Mouse (Mus musculus) ES-Bruce4 (cell line): Measurements from ENCODE around the gene Eml2. TPM values are rescaled to one million over a fixed set of nuclear protein-coding genes. Genes with fewer than 3 reads are reported as not detected.

ENCODE experiments used
- H3K27ac ChIP-seq: 2 replicates; pipeline ENCODE4 v1.5.1; 2012; ENCODE audit warnings: low read length, inconsistent platforms; ENCODE audit not compliant: insufficient read depth
- H3K27me3 ChIP-seq: 2 replicates; pipeline ENCODE4 v1.6.1; 2012; ENCODE audit warnings: mild to moderate bottlenecking, low read length, inconsistent platforms; ENCODE audit not compliant: control insufficient read depth, poor library complexity, insufficient read depth, severe bottlenecking
- H3K36me3 ChIP-seq: 2 replicates; pipeline ENCODE4 v1.6.1; 2012; ENCODE audit warnings: inconsistent platforms, mild to moderate bottlenecking, low read length, moderate library complexity; ENCODE audit not compliant: control insufficient read depth, poor library complexity, insufficient read depth, severe bottlenecking
- H3K4me1 ChIP-seq: one replicate; pipeline ENCODE4 v1.8.1; 2011; ENCODE audit warnings: low read length; ENCODE audit not compliant: control insufficient read depth, insufficient read depth
- H3K4me3 ChIP-seq: 2 replicates; pipeline ENCODE4 v1.5.1; 2011; ENCODE audit warnings: low read depth, mild to moderate bottlenecking, low read length
- H3K9ac ChIP-seq: 2 replicates; pipeline ENCODE4 v1.6.1; 2012; ENCODE audit warnings: low read depth, mild to moderate bottlenecking, inconsistent platforms; ENCODE audit not compliant: poor library complexity, severe bottlenecking
- H3K9me3 ChIP-seq: replicated peaks from 2 replicates; pipeline ENCODE4 v1.6.1; 2012; ENCODE audit warnings: mild to moderate bottlenecking, low read length, inconsistent platforms; ENCODE audit not compliant: control insufficient read depth, poor library complexity, insufficient read depth, severe bottlenecking
- CTCF ChIP-seq: IDR thresholded peaks from one replicate; pipeline ENCODE4 v1.8.1; 2011; ENCODE audit warnings: low read depth, low read length
- EP300 ChIP-seq: IDR thresholded peaks from 2 replicates; pipeline ENCODE4 v1.6.1; 2011; ENCODE audit warnings: low read depth, low read length; ENCODE audit not compliant: insufficient read depth
- POLR2A ChIP-seq: IDR thresholded peaks from one replicate; pipeline ENCODE4 v1.8.1; 2011; ENCODE audit warnings: low read length; ENCODE audit not compliant: insufficient read depth
- polyA plus RNA-seq: library from polyadenylated mRNA; stranded (reverse); fragments of >200 nt; gene quantifications from 2 replicates; pipeline ENCODE4 v1.2.4, GENCODE M21; 2011; ENCODE audit warnings: low read depth; ENCODE audit not compliant: missing spikeins, insufficient read depth, insufficient read length

The Eml2 gene
- 63.3 and 64.4 TPM in 2 replicates for polyA plus RNA-seq

GRCm38 (mm10) chr7:19175708-19176515, at the start of gene Eml2:
Eml2 (plus strand) TSS chr7:19176421.
- Histone ChIP-seq H3K36me3 (no peaks in the 10 kb centered on the region), H3K27me3 (no peaks in the 10 kb centered on the region), H3K4me3 (peak within 1 kb of the TSS; percentile 55), H3K27ac (no peak within 1 kb of the TSS), H3K4me1 (peaks cover 3% of the 10 kb centered on the region), H3K9me3 (no peaks in the 10 kb centered on the region), H3K9ac (0 out of 2 replicates have a peak within 1 kb of the TSS, but pooled peaks have one; percentile 17)
- TF ChIP-seq EP300 (no peak), CTCF (no peak), POLR2A (no peak)

- no peaks in the 10 kb centered on the region for H3K4me1 ChIP-seq
- no peak overlapping the region for H3K4me3 ChIP-seq
- TF ChIP-seq CTCF, result no peak
- no peak for TF ChIP-seq EP300
- TF ChIP-seq POLR2A, result no peak
- no peak overlapping the region for H3K9ac ChIP-seq
- H3K36me3 ChIP-seq, result no peaks in the 10 kb centered on the region
- H3K27me3 ChIP-seq, result no peaks in the 10 kb centered on the region
- no peaks in the 10 kb centered on the region for H3K9me3 ChIP-seq
- H3K27ac ChIP-seq, result no peak overlapping the region
Measured at GRCm38 (mm10) chr7:19127744-19128143, 48.5 kb upstream of the Eml2 start.

- Histone ChIP-seq H3K36me3 (no peaks in the 10 kb centered on the region), H3K9ac (no peak overlapping the region)
- TF ChIP-seq POLR2A (no peak), EP300 (no peak), CTCF (no peak)
Measured at GRCm38 (mm10) chr7:19129396-19129795, 46.8 kb upstream of the Eml2 start.

GRCm38 (mm10) chr7:19130657-19131056, 45.6 kb upstream of the Eml2 start:
- peak overlapping the region; percentile 27; the same call in 1 of the 2 replicates for H3K9ac ChIP-seq
- H3K27ac ChIP-seq, result peak overlapping the region; percentile 58; the same call in 1 of the 2 replicates
- H3K27me3 ChIP-seq, result no peaks in the 10 kb centered on the region
- H3K4me3 ChIP-seq, result no peak overlapping the region
- H3K9me3 ChIP-seq, result no peaks in the 10 kb centered on the region
- no peaks in the 10 kb centered on the region for H3K4me1 ChIP-seq
- H3K36me3 ChIP-seq, result no peaks in the 10 kb centered on the region
- TF ChIP-seq CTCF (no peak), EP300 (no peak), POLR2A (no peak)

More at GRCm38 (mm10) chr7:19129396-19129795, 46.8 kb upstream of the Eml2 start:
- H3K27ac ChIP-seq, result no peak overlapping the region
- no peak overlapping the region for H3K4me3 ChIP-seq
- no peaks in the 10 kb centered on the region for H3K9me3 ChIP-seq
- no peaks in the 10 kb centered on the region for H3K27me3 ChIP-seq
- no peaks in the 10 kb centered on the region for H3K4me1 ChIP-seq

- Histone ChIP-seq H3K27ac (peak overlapping the region; percentile 58), H3K27me3 (no peaks in the 10 kb centered on the region), H3K4me1 (no peaks in the 10 kb centered on the region), H3K36me3 (no peaks in the 10 kb centered on the region), H3K9ac (peak overlapping the region; percentile 27; the same call in 1 of the 2 replicates), H3K9me3 (no peaks in the 10 kb centered on the region), H3K4me3 (peak overlapping the region; percentile 22)
- no peak for TF ChIP-seq POLR2A
- TF ChIP-seq EP300, result no peak
- peak; percentile 65 for TF ChIP-seq CTCF
Measured at GRCm38 (mm10) chr7:19131324-19131848, 44.8 kb upstream of the Eml2 start.

- no peak for TF ChIP-seq POLR2A
- no peak for TF ChIP-seq CTCF
- no peak for TF ChIP-seq EP300
- no peak overlapping the region for H3K4me3 ChIP-seq
- no peak overlapping the region for H3K9ac ChIP-seq
- H3K36me3 ChIP-seq, result 0 out of 2 replicates have a peak, but pooled peaks cover 2% of the 10 kb centered on the region
- H3K4me1 ChIP-seq, result no peaks in the 10 kb centered on the region
- H3K27ac ChIP-seq, result no peak overlapping the region
- H3K9me3 ChIP-seq, result no peaks in the 10 kb centered on the region
- no peaks in the 10 kb centered on the region for H3K27me3 ChIP-seq
Measured at GRCm38 (mm10) chr7:19136168-19136567, 40.1 kb upstream of the Eml2 start.
